In genomic region chr9:63970388-63970787, GRCm38 (mm10) we compare ENCODE assay signal across 8 mouse cellular contexts. TPM values are rescaled to one million over a fixed set of nuclear protein-coding genes. Genes with fewer than 3 reads are reported as not detected.
A peak's percentile ranks its signal among the peaks of the same experiment; 100 is the strongest.
DNase-seq lines count a peak whose midpoint lies in the region; ATAC-seq and TF ChIP-seq lines count a peak whose summit lies in the region.

No protein-coding gene starts in this region.

- no peak overlapping the region for H3K4me3 ChIP-seq in heart, adult 2 months
- H3K4me3 ChIP-seq in lung, embryonic 14.5 days (ENCODE audit: low read depth, low read length), result no peak overlapping the region

- no peaks in the 10 kb centered on the region for H3K27me3 ChIP-seq in heart, adult 2 months (ENCODE audit: control insufficient read depth, insufficient read depth, low read length)
- H3K27me3 ChIP-seq in lung, embryonic 14.5 days (ENCODE audit: insufficient read depth, low read length), result no peaks in the 10 kb centered on the region

- ATAC-seq in lung, embryonic 14.5 days (ENCODE audit: insufficient read depth), result no peak

- peak; percentile 58 for DNase-seq in adrenal gland, postnatal 14 days
- no peak for DNase-seq in adrenal gland, adult 8-10 months
- DNase-seq in heart, adult 2 months, result peak; percentile 58 to 75
- peak; percentile 62 for DNase-seq in kidney, adult 18-20 months
- peak; percentile 71 for DNase-seq in lung, embryonic 14.5 days
- DNase-seq in cerebellum, adult 18-20 months, result no peak
- no peak for DNase-seq in embryo, embryonic 9.5 days (ENCODE audit: extremely low spot score)
- DNase-seq in left cerebral cortex, postnatal 25 days (ENCODE audit: low spot score in 2 of 2), result no peak

- no peak overlapping the region; the same call in 1 of the 2 replicates for H3K4me2 ChIP-seq in lung, embryonic 14.5 days

- intact Hi-C loops in heart, adult 2 months (cut with DNase I), result no loop called here
- intact Hi-C loops in left cerebral cortex, postnatal 25 days (cut with DNase I), result no loop called here

- no peak for TF ChIP-seq CTCF in heart, adult 2 months (IDR thresholded peaks at IDR 0.05)
- no peak for TF ChIP-seq CTCF in lung, embryonic 14.5 days (IDR thresholded peaks at IDR 0.05; ENCODE audit: low read depth)

- H3K79me2 ChIP-seq in heart, adult 2 months (replicated peaks; ENCODE audit: control insufficient read depth, insufficient read depth, low read length), result no peaks in the 10 kb centered on the region; the same call in none of the 2 replicates

- peak; percentile 55; the same call in 1 of the 2 replicates for TF ChIP-seq POLR2A in heart, adult 2 months (IDR thresholded peaks at IDR 0.05; ENCODE audit: insufficient read depth, low read depth, low read length)

- no peaks in the 10 kb centered on the region for H3K9me3 ChIP-seq in lung, embryonic 14.5 days (ENCODE audit: low read depth, low read length)

- peaks cover 36% of the 10 kb centered on the region for H3K4me1 ChIP-seq in heart, adult 2 months (ENCODE audit: control insufficient read depth, insufficient read depth, low read length)
- peaks cover 74% of the 10 kb centered on the region for H3K4me1 ChIP-seq in lung, embryonic 14.5 days (ENCODE audit: insufficient read depth)

- WGBS in heart, adult 2 months, result 42% methylated on average over 12 of the region's 12 CpGs
- 35% methylated on average over 12 of the region's 12 CpGs for WGBS in lung, embryonic 14.5 days

- peak overlapping the region; percentile 15; the same call in 1 of the 2 replicates for H3K9ac ChIP-seq in heart, adult 2 months (ENCODE audit: low read depth, low read length)
- H3K9ac ChIP-seq in lung, embryonic 14.5 days, result no peak overlapping the region

- H3K36me3 ChIP-seq in heart, adult 2 months (ENCODE audit: control insufficient read depth, insufficient read depth, low read length), result no peaks in the 10 kb centered on the region
- H3K36me3 ChIP-seq in lung, embryonic 14.5 days (ENCODE audit: insufficient read depth), result peaks cover 14% of the 10 kb centered on the region

- peak; percentile 89 for TF ChIP-seq EP300 in heart, adult 2 months (IDR thresholded peaks at IDR 0.05; ENCODE audit: insufficient read depth, low read depth, low read length)

- H3K27ac ChIP-seq in heart, adult 2 months, result peak overlapping the region; percentile 84
- peak overlapping the region; percentile 94 for H3K27ac ChIP-seq in lung, embryonic 14.5 days (ENCODE audit: low read depth)

RNA-seq across cellular contexts. Expression of gene Smad6, which starts 51.5 kb away (rescaled TPM):
- 11.1 and 12.0 TPM in 2 replicates for total RNA-seq in adrenal gland, postnatal 14 days (2021)
- 10 to 100 TPM in 1 of 4 experiments, 1 to 10 TPM in 3; 7.6 to 11.1 (median 8.6) TPM for total RNA-seq in adrenal gland, adult 8-10 months (2022)
- total RNA-seq in heart, adult 2 months (2021), result 10 to 100 TPM; 11.0 to 15.1 TPM
- 9.6 and 14.7 TPM in 2 replicates for polyA plus RNA-seq in heart, adult 2 months (2012; rRNA removed)
- 13.6 and 15.3 TPM in 2 replicates for polyA plus RNA-seq in lung, embryonic 14.5 days (2014; fragmentation: Nextera tagmentation; extraction: Ambion mirVana)
- total RNA-seq in left cerebral cortex, postnatal 25 days (2021), result 1 to 10 TPM; 1.4 to 2.2 TPM

Comparison
In these comparisons a context has a peak if more than half of its experiments do, and no peak if none do; other contexts are left out.
1. DNase-seq: peak in adrenal gland, postnatal 14 days (single experiment), heart, adult 2 months (2 of 2), kidney, adult 18-20 months (single experiment) and lung, embryonic 14.5 days (single experiment); none in adrenal gland, adult 8-10 months (single experiment), cerebellum, adult 18-20 months (0 of 2), embryo, embryonic 9.5 days (single experiment) and left cerebral cortex, postnatal 25 days (0 of 2).